Mouse (Mus musculus): Measurements from ENCODE around the gene Ppp6r1.
"Not testable (repeated sequence)": the region's sequence is repeated elsewhere in the genome, so short reads cannot be mapped to it uniquely, and the experiment has no call there.

Ppp6r1 gene

DNA sequence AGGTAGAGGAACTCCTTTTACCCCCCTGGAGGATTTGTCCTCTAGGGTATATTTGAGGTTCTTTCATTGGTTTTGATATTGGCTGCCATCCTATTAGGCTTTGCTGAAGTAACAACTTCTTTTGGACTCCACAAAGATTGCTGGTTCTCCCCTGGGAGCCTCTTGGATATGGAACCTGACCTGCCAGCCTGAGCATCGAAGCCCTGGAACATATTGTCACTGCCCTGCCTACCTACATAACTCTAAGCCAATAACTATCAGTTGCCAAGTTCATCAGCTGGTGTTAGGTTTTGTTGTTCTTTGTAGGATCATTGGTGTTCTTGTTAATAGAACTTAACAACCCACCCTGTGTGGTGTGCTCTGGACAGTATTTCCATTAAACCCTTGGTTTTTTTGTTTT is 45.9 kb downstream of the Ppp6r1 start:
- DNase-seq: no peak

DNA sequence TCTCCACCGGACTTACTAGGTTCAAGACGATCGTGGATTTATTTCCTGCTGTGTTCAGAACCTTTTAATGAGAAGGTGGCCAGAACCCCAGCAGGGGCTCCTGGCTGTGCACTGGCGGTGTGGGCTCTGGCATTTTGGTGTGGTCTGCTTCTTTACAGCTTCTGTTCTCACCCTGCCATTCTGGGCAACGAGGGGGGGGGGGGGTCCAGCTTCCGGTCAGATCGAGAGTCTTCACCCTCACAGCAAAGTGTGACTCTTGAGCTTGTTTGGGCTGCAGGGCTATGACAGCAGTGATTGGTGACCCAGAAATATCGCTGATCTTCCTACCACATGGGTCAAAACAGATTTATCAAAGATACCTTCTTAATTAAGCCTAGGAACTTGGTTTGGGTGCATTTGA is 46.4 kb downstream of the Ppp6r1 start:
- DNase-seq: no peak

DNA sequence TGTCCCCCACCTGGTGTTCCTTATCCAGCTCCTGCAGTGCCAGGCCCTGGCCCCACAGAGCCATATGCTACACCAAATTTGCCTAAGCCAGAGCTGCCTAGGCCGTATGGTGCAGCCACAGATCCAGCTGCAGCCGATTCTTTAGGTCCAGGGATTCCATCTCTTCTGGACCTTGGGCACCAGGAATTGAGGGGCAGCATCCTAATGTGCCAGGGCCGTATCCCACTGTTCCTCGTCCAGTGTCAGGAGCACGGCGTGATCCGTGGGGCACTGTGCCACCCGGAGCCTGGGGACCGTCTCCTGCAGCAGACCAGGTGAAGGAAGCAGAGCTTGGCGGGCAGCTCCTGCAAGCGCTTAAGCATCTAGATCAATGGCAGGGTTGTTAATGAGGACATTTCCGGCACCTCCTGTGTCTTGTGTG is 46.9 kb downstream of the Ppp6r1 start:
- DNase-seq: no peak

DNA sequence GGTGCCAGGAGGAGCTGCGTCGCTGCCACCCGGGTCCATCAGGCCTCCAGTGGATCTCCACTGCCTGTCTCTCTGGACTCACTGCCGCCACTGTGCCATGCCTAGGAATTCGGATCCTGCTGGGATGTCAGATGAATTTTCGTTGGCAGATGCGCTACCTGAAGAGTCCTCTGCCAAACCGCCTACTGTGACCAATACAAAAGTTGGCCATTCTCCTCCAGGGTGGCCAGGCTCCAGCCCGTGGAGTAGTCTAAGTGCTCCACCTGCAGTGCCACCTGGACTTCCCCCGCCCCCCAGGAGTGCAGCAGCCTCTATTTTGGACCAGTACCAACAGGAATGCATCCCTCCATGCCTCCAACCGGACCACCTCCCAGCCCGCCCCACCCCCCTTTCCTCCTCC is 47.3 kb downstream of the Ppp6r1 start:
- DNase-seq: no peak

DNA sequence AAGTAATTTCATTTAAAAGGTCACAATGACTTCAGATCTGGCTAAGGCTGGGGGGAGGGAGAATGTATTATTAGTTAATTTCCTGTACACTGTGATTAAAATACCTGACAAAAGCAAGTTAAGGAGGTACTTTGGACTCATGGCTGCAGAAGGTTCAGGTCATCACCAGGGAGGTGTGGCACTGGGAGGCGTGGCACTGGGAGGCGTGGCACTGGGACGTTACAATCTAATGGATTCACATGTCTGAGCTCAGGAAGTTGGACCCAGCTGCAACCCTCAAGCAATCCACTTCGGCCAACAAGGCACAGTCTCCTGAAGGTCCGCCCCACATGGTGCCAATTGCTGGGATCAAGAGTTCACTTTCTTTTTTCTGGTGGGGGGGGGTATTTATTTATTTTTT is 50.8 kb downstream of the Ppp6r1 start:
- no peak for DNase-seq

DNA sequence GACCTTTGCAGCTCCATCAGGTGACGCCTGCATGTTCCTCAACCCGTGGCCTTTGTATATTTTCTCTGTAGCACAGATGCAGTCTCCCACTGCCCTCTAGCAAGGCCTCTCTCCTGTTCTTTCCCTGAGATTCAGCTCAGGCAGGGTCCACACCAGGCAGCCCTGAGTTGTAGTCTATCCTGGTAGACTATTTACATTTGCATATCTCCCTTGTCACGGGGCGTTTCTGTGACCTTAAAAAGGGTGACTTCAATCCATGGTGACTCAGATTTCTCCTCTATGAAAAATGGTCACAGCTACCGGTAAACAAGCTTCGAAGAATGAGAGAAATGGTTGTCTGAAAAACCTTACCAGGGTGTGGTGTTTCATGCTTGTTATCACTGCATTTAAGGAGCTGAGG is 54.9 kb downstream of the Ppp6r1 start, which contains the start of gene Ptprh:
Ptprh (minus strand) TSS at position 169 of the 400 bp plus-strand sequence.
- no peak for DNase-seq

DNA sequence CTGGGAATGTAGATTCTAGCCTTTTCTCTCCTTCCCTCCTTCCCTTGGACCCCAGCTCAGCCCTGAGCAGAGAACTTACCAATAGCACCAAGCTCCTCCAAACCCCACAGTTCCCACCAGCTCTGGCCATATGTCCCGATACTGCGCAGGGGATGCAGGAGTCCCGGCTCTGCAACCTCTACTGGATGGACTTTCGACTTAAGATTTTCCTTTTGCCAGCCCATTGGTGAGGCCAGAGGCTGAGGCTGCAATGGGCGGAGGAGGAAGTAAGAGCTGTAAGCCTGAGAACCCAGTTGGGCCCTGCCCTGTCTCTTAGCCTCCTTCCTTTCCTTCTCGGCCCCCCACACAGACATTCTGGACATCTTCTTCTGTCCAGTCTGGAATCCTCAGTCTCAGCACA is 55.9 kb downstream of the Ppp6r1 start:
- no peak for DNase-seq

DNA sequence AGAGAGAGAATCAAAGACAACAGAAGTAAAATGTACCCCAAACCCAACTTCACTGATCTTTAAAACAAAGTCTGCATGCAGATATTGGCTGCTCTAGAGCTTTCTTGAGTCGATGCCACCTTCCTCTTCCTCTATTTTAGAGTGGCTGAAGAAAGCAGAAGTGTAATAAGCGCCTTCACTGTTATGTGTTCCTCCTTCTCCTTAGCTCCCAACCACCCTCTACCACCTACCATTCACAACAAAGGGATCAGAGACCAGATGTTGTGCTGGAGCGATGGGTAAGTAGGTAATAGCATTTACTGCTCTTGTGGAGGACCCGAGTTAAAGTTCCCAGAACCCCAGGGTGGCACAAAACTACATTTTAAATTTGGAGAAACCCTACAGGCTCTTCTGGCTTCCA is 61.8 kb downstream of the Ppp6r1 start:
- DNase-seq: not testable (repeated sequence)

Measured in thymus, postnatal 4 days (tissue).